Mouse (Mus musculus) small intestine, adult 2 months (tissue): ENCODE data around the gene Gabra5. TPM values are rescaled to one million over a fixed set of nuclear protein-coding genes. Genes with fewer than 3 reads are reported as not detected.

Source experiments
- H3K27ac ChIP-seq: fragments of 200-500 bp; 2 replicates; pipeline ENCODE4 v1.5.1; 2012; ENCODE audit warnings: low read depth, low read length, control low read depth, inconsistent platforms; ENCODE audit not compliant: insufficient read depth
- H3K27me3 ChIP-seq: fragments of 200-500 bp; 2 replicates; pipeline ENCODE4 v1.6.1; 2012; ENCODE audit warnings: mild to moderate bottlenecking, moderate library complexity, low read length, inconsistent platforms; ENCODE audit not compliant: control insufficient read depth, insufficient read depth
- H3K36me3 ChIP-seq: fragments of 200-500 bp; 2 replicates; pipeline ENCODE4 v1.6.1; 2012; ENCODE audit warnings: mild to moderate bottlenecking, low read length, control low read depth, inconsistent platforms; ENCODE audit not compliant: control insufficient read depth, insufficient read depth
- H3K4me1 ChIP-seq: fragments of 200-500 bp; 2 replicates; pipeline ENCODE4 v1.6.1; 2012; ENCODE audit warnings: low read length, inconsistent platforms, mixed read lengths; ENCODE audit not compliant: control insufficient read depth, insufficient read depth, insufficient read length
- H3K4me3 ChIP-seq: fragments of 200-500 bp; 2 replicates; pipeline ENCODE4 v1.5.1; 2012; ENCODE audit warnings: low read depth, mild to moderate bottlenecking, control low read depth, inconsistent platforms, low read length, moderate library complexity
- CTCF ChIP-seq: fragments of 200-500 bp; IDR thresholded peaks from 2 replicates; pipeline ENCODE4 v1.5.1; 2012; ENCODE audit warnings: low read depth, mild to moderate bottlenecking, control low read depth, inconsistent platforms, low read length, moderate library complexity, mixed read lengths; ENCODE audit not compliant: insufficient replicate concordance, insufficient read length; ENCODE audit errors: extremely low read depth
- POLR2A ChIP-seq: fragments of 200-500 bp; IDR thresholded peaks from 2 replicates; pipeline ENCODE4 v1.6.1; 2012; ENCODE audit warnings: low read depth, mild to moderate bottlenecking, control low read depth, inconsistent platforms, low read length, moderate library complexity
- WGBS: fragments of 180-500 bp; shearing (Covaris S2); methylation state at CpG from one replicate; pipeline ENCODE4 v1.1.7; 2018; 5-methylcytosine and 5-hydroxymethylcytosine counted together
- polyA plus RNA-seq: library from polyadenylated mRNA; depleted of rRNA; stranded (reverse); fragments of >200 nt; gene quantifications from 2 replicates; pipeline ENCODE4 v1.2.3, GENCODE M21; 2012

Gabra5 gene
- polyA plus RNA-seq, 1 experiment, result not detected

DNA sequence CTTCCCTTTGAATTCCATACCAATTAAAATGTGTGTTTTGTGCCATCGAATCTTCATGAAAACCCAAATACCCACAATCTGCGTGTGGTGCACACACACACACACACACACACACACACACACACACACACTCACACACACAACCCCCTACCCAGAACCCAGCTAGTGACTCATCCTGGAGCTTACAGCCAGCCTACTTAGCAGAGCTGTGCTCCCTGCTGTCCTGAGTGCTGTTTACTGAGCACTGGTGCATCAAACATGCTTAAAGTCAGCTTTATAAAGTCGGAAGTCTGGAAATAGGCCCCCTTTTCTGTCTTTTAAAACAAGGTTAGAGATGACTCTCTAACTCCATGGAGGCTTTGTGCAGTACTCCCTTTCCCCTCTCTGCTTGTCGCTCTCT, 7.0 kb downstream of the Gabra5 start:
- no peaks in the 10 kb centered on the region for H3K4me1 ChIP-seq
- H3K27me3 ChIP-seq, result no peaks in the 10 kb centered on the region
- WGBS, result 76% methylated on average over 4 of the region's 4 CpGs
- no peak overlapping the region for H3K4me3 ChIP-seq
- no peaks in the 10 kb centered on the region for H3K36me3 ChIP-seq
- TF ChIP-seq CTCF (no peak), POLR2A (no peak)
- H3K27ac ChIP-seq, result no peak overlapping the region

DNA sequence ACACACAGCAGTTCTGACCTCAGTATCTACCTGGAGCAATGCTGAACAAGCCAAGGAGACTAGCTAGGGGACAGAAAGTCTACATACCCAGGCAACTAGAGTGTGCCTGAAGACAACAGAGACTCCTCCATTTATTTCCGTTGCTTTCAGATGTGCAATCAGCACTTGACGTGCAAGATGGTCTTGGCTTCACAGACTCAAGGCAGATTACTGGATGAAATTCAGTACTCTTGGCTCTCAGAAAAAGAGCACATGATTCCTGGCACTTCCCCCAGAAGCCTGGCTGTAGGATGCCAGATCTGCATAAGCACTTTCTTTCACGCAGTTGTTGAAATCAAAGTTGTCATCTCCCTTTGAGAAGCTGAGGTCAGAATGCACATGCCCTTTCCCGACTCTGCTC, 18.1 kb downstream of the Gabra5 start:
- TF ChIP-seq CTCF (no peak), POLR2A (no peak)
- no peaks in the 10 kb centered on the region for H3K27me3 ChIP-seq
- 71% methylated on average over 4 of the region's 4 CpGs for WGBS
- no peaks in the 10 kb centered on the region for H3K4me1 ChIP-seq
- no peak overlapping the region for H3K27ac ChIP-seq
- H3K4me3 ChIP-seq, result no peak overlapping the region
- no peaks in the 10 kb centered on the region for H3K36me3 ChIP-seq

GRCm38 (mm10) chr7:57486907-57487306, 23.0 kb downstream of the Gabra5 start:
- no peak for TF ChIP-seq CTCF
- no peak for TF ChIP-seq POLR2A
- 75% methylated on average over 6 of the region's 6 CpGs for WGBS
- H3K27ac ChIP-seq, result no peak overlapping the region
- H3K4me3 ChIP-seq, result no peak overlapping the region
- no peaks in the 10 kb centered on the region for H3K36me3 ChIP-seq
- no peaks in the 10 kb centered on the region for H3K27me3 ChIP-seq
- H3K4me1 ChIP-seq, result no peaks in the 10 kb centered on the region

DNA sequence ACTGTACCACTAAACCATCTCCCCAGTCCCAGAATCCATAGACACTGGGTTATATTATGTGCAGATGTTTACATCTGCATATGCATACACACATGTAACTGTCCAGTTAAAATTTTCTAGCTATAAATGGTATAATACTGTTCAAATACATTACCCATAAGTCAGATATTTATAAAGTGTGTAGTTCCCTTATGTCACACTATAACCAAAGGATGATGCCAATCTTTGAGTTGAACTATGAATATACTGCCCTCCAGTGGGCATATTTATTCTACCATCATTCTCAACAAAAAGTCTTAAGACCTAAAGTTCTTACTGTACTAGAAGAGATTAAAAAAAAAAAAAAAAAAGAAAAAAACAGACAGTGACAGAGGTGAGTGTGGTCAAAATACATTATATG, 27.0 kb downstream of the Gabra5 start:
- Histone ChIP-seq H3K4me3 (no peak overlapping the region), H3K27me3 (no peaks in the 10 kb centered on the region), H3K36me3 (no peaks in the 10 kb centered on the region), H3K4me1 (no peaks in the 10 kb centered on the region), H3K27ac (no peak overlapping the region)
- no peak for TF ChIP-seq CTCF
- TF ChIP-seq POLR2A, result no peak

DNA sequence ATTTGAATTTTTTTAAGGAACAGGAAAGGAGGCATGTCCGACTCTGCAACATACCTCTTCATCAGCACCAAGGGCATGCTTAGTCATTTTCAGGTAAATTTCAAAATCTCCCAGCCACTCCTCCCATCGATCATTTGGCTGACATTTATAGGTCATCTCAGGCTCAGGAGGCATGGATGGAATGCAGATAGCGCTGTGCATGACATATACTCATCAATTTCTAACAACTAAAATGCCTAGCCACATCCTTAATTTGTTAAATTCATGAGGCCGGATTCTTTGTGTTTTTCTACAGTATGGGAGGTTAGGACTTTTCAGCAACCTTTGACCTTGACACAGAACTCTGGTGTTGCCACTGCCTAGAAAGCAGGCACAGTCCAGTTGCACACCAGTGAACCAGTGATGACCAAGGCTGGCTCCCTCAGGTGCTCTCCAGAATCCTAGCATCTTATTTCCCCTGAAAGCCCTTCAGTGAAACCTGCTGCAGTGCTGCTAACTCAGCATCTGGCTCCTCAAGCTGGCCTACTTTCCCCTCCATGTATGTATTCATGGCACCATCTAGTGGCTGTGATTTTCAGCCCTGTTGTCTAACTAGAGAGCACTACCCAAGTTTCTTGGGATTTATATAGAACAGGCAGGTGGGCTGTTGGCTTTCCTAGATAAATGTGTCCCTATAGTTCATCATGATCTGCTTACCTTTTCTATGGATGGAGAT, 35.9 kb downstream of the Gabra5 start:
- TF ChIP-seq POLR2A (no peak), CTCF (no peak)
- H3K36me3 ChIP-seq, result no peaks in the 10 kb centered on the region
- H3K4me3 ChIP-seq, result no peak overlapping the region
- no peak overlapping the region for H3K27ac ChIP-seq
- 63% methylated on average over 4 of the region's 4 CpGs for WGBS
- H3K4me1 ChIP-seq, result no peaks in the 10 kb centered on the region
- no peaks in the 10 kb centered on the region for H3K27me3 ChIP-seq

- Histone ChIP-seq H3K27me3 (no peaks in the 10 kb centered on the region), H3K36me3 (no peaks in the 10 kb centered on the region), H3K4me1 (no peaks in the 10 kb centered on the region), H3K4me3 (no peak overlapping the region), H3K27ac (no peak overlapping the region)
- 80% methylated on average over 1 of the region's 1 CpGs for WGBS
- no peak for TF ChIP-seq CTCF
- TF ChIP-seq POLR2A, result no peak
These were observed 38.5 kb downstream of the Gabra5 start for GRCm38 (mm10) chr7:57471316-57471715.

DNA sequence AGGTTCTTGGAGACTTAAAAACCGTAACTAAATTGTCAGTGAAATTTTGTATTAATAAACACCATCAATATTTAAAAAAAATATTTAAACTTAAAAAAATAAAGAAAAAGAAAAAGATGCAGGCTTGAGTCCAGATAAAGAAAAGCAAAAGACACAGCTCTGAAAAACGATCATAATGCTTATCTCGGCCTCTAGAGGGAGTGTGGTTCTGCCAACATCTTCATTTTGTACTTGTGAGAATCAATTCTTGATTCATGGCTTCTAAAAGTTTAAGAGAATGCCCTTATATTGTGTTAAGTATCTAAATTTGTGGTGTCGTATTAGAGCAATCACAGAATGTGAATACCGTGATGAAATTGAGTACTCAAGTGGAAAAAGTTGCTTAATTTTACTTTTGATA, 49.5 kb downstream of the Gabra5 start:
- Histone ChIP-seq H3K27ac (no peak overlapping the region), H3K4me3 (no peak overlapping the region), H3K27me3 (no peaks in the 10 kb centered on the region), H3K36me3 (no peaks in the 10 kb centered on the region), H3K4me1 (no peaks in the 10 kb centered on the region)
- WGBS, result 58% methylated on average over 5 of the region's 5 CpGs
- TF ChIP-seq POLR2A, result no peak
- TF ChIP-seq CTCF, result no peak

DNA sequence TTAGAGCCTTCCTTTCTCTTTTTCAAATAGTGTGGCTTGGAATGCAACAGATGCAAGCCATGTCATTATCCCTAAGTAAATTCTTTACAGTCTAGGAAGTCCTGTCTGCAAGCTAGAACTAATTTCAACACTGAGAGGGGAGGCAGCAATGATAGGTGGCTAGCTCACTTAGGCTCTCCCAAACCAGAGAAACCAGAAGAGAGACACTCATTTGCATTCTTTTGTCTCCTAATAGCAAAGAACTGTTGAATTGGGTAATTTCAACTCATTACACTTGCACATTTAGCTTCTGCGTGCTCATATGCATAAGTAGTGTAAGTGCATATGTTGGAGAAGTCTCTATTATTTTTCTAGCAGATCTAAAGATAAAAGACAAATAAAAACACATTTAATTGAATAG, 61.6 kb downstream of the Gabra5 start:
- Histone ChIP-seq H3K4me1 (no peaks in the 10 kb centered on the region), H3K27ac (no peak overlapping the region), H3K27me3 (no peaks in the 10 kb centered on the region), H3K4me3 (no peak overlapping the region), H3K36me3 (no peaks in the 10 kb centered on the region)
- no peak for TF ChIP-seq POLR2A
- TF ChIP-seq CTCF, result no peak
- 71% methylated on average over 1 of the region's 1 CpGs for WGBS
